Mouse (Mus musculus) heart, adult 2 months (tissue): ENCODE measurements around the gene Tmprss12.

Experiments
- CTCF ChIP-seq: fragments of 200-600 bp; IDR thresholded peaks from 2 replicates; pipeline ENCODE4 v1.8.1; 2022; ENCODE audit warnings: antibody characterized with exemption, mild to moderate bottlenecking, moderate library complexity
- EP300 ChIP-seq: fragments of 200-500 bp; IDR thresholded peaks from 2 replicates; pipeline ENCODE4 v1.6.1; 2011; ENCODE audit warnings: low read depth, low read length, control low read depth; ENCODE audit not compliant: insufficient read depth
- POLR2A ChIP-seq: fragments of 200-500 bp; IDR thresholded peaks from 2 replicates; pipeline ENCODE4 v1.6.1; 2011; ENCODE audit warnings: mild to moderate bottlenecking, low read depth, low read length, control low read depth; ENCODE audit not compliant: insufficient read depth

DNA sequence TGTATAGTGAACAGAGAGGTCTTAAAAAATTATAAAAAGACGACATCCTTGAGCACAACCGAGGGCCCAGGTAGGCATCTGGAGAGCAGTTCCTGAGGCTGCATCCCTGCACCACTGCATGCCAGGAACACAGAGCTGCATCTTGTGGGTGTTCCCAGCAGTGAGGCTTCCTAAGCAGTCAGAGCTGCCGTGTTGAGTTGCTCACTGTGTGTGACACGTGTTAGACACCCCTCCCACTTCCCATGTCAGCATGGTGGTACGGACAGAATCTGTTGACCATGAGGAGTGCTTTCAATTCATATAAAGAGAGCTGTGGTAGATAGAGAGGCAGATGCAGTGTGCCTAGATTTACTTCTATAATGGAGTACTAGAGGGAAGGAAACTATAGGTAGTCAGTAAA lies 23.3 kb upstream of the Tmprss12 start:
- TF ChIP-seq CTCF (no peak), POLR2A (no peak), EP300 (no peak)
